Mouse (Mus musculus): ENCODE results near the gene Cnp. TPM values are rescaled to one million over a fixed set of nuclear protein-coding genes. Genes with fewer than 3 reads are reported as not detected.

Gene Cnp
- polyA plus RNA-seq, 1 experiment, result 10.2 TPM

DNA sequence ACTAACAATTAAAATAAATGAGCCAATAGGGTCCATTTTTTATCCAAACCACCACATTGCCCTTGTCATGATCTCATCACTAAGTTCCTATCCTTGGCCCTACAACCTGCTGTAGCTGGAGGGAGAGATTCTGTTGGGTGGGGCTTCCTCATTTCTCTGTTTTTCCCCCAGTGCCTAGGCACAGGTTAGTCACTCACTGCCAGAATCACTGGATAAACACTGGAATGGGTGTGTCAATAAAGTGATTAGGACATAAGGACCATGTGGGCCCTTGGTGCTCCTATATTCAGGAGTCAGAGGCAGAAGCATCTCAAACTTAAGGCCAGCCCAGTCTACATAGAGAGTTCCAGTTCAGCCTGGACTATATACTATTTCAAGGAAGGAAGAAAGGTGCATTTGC is 38.2 kb upstream of the Cnp start:
- no peak overlapping the region for H3K4me3 ChIP-seq (ENCODE audit: insufficient read depth, poor library complexity, severe bottlenecking)
- no peaks in the 10 kb centered on the region for H3K79me2 ChIP-seq (ENCODE audit: control insufficient read depth, insufficient read depth)
- TF ChIP-seq MYOD1 (IDR thresholded peaks at IDR 0.05; ENCODE audit: control insufficient read depth, insufficient read length, low read depth) (no peak), USF1 (IDR thresholded peaks at IDR 0.05; ENCODE audit: low read depth) (no peak), CTCF (IDR thresholded peaks at IDR 0.05; ENCODE audit: control insufficient read depth, insufficient read depth, insufficient read length) (no peak), MYOG (IDR thresholded peaks at IDR 0.05; ENCODE audit: control insufficient read depth, extremely low read depth, insufficient read length) (no peak), FOSL1 (IDR thresholded peaks at IDR 0.05; ENCODE audit: insufficient read depth, low read length, poor library complexity, severe bottlenecking) (no peak), CEBPB (IDR thresholded peaks at IDR 0.05; ENCODE audit: low read depth) (no peak), MAX (IDR thresholded peaks at IDR 0.05) (no peak)
- H3K36me3 ChIP-seq (ENCODE audit: control insufficient read depth, insufficient read depth), result no peaks in the 10 kb centered on the region
- no peak overlapping the region for H3ac ChIP-seq (ENCODE audit: control insufficient read depth, insufficient read length, low read depth)
- H3K79me3 ChIP-seq (ENCODE audit: low read depth), result no peaks in the 10 kb centered on the region
- no peaks in the 10 kb centered on the region for H3K27me3 ChIP-seq (ENCODE audit: control insufficient read depth, insufficient read depth, insufficient read length)

GRCm38 (mm10) chr11:100540966-100541365 is 33.7 kb upstream of the Cnp start:
- H3K79me3 ChIP-seq (ENCODE audit: low read depth), result no peaks in the 10 kb centered on the region
- TF ChIP-seq MYOD1 (IDR thresholded peaks at IDR 0.05; ENCODE audit: control insufficient read depth, insufficient read length, low read depth) (no peak), CEBPB (IDR thresholded peaks at IDR 0.05; ENCODE audit: low read depth) (no peak), MYOG (IDR thresholded peaks at IDR 0.05; ENCODE audit: control insufficient read depth, extremely low read depth, insufficient read length) (no peak), MAX (IDR thresholded peaks at IDR 0.05) (no peak), CTCF (IDR thresholded peaks at IDR 0.05; ENCODE audit: control insufficient read depth, insufficient read depth, insufficient read length) (no peak), USF1 (IDR thresholded peaks at IDR 0.05; ENCODE audit: low read depth) (no peak), FOSL1 (IDR thresholded peaks at IDR 0.05; ENCODE audit: insufficient read depth, low read length, poor library complexity, severe bottlenecking) (no peak)
- H3K27me3 ChIP-seq (ENCODE audit: control insufficient read depth, insufficient read depth, insufficient read length), result no peaks in the 10 kb centered on the region
- no peak overlapping the region for H3ac ChIP-seq (ENCODE audit: control insufficient read depth, insufficient read length, low read depth)
- H3K79me2 ChIP-seq (ENCODE audit: control insufficient read depth, insufficient read depth), result no peaks in the 10 kb centered on the region
- H3K4me3 ChIP-seq (ENCODE audit: insufficient read depth, poor library complexity, severe bottlenecking), result no peak overlapping the region
- H3K36me3 ChIP-seq (ENCODE audit: control insufficient read depth, insufficient read depth), result no peaks in the 10 kb centered on the region

GRCm38 (mm10) chr11:100541577-100541976 is 33.1 kb upstream of the Cnp start:
- Histone ChIP-seq H3K4me3 (ENCODE audit: insufficient read depth, poor library complexity, severe bottlenecking) (no peak overlapping the region), H3ac (ENCODE audit: control insufficient read depth, insufficient read length, low read depth) (no peak overlapping the region), H3K79me2 (ENCODE audit: control insufficient read depth, insufficient read depth) (no peaks in the 10 kb centered on the region), H3K36me3 (ENCODE audit: control insufficient read depth, insufficient read depth) (no peaks in the 10 kb centered on the region), H3K79me3 (ENCODE audit: low read depth) (no peaks in the 10 kb centered on the region), H3K27me3 (ENCODE audit: control insufficient read depth, insufficient read depth, insufficient read length) (no peaks in the 10 kb centered on the region)
- TF ChIP-seq MYOD1 (IDR thresholded peaks at IDR 0.05; ENCODE audit: control insufficient read depth, insufficient read length, low read depth) (no peak), MAX (IDR thresholded peaks at IDR 0.05) (no peak), MYOG (IDR thresholded peaks at IDR 0.05; ENCODE audit: control insufficient read depth, extremely low read depth, insufficient read length) (no peak), CEBPB (IDR thresholded peaks at IDR 0.05; ENCODE audit: low read depth) (no peak), FOSL1 (IDR thresholded peaks at IDR 0.05; ENCODE audit: insufficient read depth, low read length, poor library complexity, severe bottlenecking) (no peak), USF1 (IDR thresholded peaks at IDR 0.05; ENCODE audit: low read depth) (no peak), CTCF (IDR thresholded peaks at IDR 0.05; ENCODE audit: control insufficient read depth, insufficient read depth, insufficient read length) (no peak)

DNA sequence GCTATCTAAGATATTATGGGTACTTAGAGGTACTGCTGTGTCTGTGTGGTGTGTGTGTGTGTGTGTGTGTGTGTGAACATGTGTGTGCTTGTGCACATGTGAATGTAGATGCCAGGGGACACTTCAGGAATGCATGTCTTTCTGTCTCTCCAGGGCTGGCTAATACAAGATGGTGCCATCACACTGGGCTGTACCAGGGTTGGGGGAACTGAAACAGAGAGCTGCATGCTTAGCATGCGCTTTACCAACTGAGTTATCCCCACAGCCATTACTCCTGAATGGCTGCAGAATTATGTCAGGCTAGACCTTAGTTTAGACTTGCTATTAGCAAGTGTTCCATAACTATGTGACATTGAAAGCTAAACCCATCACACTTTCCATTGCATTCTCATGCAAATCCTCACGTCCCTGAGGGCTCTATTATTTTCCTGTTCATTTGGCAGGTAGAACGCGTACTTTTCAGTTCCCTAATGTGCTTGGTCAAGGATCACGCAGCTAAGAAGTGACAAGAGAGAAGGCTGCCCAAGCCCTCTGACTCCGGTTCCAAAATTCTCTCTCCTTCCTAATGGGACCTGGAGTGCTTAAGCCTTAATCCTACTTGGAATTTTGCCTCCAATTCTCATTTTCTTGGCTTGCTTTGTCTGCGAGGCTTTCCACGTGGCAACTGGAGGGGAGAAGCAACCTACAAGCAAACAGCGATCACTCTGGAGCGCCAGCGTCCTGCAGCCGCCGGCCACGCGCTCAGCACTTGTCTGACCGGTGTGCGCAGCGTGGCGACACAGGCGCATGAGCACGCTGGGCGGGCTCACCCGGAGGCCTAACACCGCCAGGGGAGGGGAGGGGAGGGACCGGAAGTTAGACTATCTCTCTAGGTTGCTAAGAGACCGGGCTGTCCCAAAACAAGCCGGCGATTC is 29.6 kb upstream of the Cnp start, which contains the start of gene Ttc25:
TSS of gene Ttc25 (plus strand) at position 776 of the 914 bp plus-strand sequence.
- no peaks in the 10 kb centered on the region for H3K79me2 ChIP-seq (ENCODE audit: control insufficient read depth, insufficient read depth)
- TF ChIP-seq USF1 (IDR thresholded peaks at IDR 0.05; ENCODE audit: low read depth) (no peak), MAX (IDR thresholded peaks at IDR 0.05) (peak; percentile 99), CTCF (IDR thresholded peaks at IDR 0.05; ENCODE audit: control insufficient read depth, insufficient read depth, insufficient read length) (no peak)
- no peaks in the 10 kb centered on the region for H3K36me3 ChIP-seq (ENCODE audit: control insufficient read depth, insufficient read depth)
- H3K79me3 ChIP-seq (ENCODE audit: low read depth), result no peaks in the 10 kb centered on the region
- peak within 1 kb of the TSS; percentile 28 for H3K4me3 ChIP-seq (ENCODE audit: insufficient read depth, poor library complexity, severe bottlenecking)
- H3K27me3 ChIP-seq (ENCODE audit: control insufficient read depth, insufficient read depth, insufficient read length), result peaks cover 31% of the 10 kb centered on the region
- H3ac ChIP-seq (ENCODE audit: control insufficient read depth, insufficient read length, low read depth), result peak within 1 kb of the TSS; percentile 34

DNA sequence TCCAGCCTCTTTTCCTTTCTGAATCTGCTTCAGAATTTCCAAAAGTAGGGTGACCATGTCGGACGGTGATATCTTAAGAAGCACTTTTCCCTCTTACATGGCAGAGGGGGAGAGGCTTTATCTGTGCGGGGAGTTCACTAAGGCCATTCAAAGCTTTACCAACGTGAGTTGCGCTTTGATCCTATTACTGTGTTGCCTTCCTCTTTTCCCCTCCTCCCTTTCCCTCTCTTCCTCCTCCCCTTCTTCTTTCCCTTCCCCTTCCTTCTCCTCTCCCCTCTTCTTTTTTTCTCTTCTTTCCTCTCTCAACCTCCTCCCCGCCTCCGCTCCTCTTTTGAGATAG is 29.0 kb upstream of the Cnp start:
- H3K79me3 ChIP-seq (ENCODE audit: low read depth), result no peaks in the 10 kb centered on the region

GRCm38 (mm10) chr11:100546955-100547354 is 27.7 kb upstream of the Cnp start:
- Histone ChIP-seq H3K4me3 (ENCODE audit: insufficient read depth, poor library complexity, severe bottlenecking) (no peak overlapping the region), H3ac (ENCODE audit: control insufficient read depth, insufficient read length, low read depth) (no peak overlapping the region), H3K36me3 (ENCODE audit: control insufficient read depth, insufficient read depth) (no peaks in the 10 kb centered on the region), H3K27me3 (ENCODE audit: control insufficient read depth, insufficient read depth, insufficient read length) (peaks cover 40% of the 10 kb centered on the region), H3K79me2 (ENCODE audit: control insufficient read depth, insufficient read depth) (no peaks in the 10 kb centered on the region), H3K79me3 (ENCODE audit: low read depth) (no peaks in the 10 kb centered on the region)
- TF ChIP-seq MYOG (IDR thresholded peaks at IDR 0.05; ENCODE audit: control insufficient read depth, extremely low read depth, insufficient read length) (no peak), MAX (IDR thresholded peaks at IDR 0.05) (no peak), CTCF (IDR thresholded peaks at IDR 0.05; ENCODE audit: control insufficient read depth, insufficient read depth, insufficient read length) (no peak), USF1 (IDR thresholded peaks at IDR 0.05; ENCODE audit: low read depth) (no peak), FOSL1 (IDR thresholded peaks at IDR 0.05; ENCODE audit: insufficient read depth, low read length, poor library complexity, severe bottlenecking) (no peak), CEBPB (IDR thresholded peaks at IDR 0.05; ENCODE audit: low read depth) (no peak), MYOD1 (IDR thresholded peaks at IDR 0.05; ENCODE audit: control insufficient read depth, insufficient read length, low read depth) (no peak)

More for the DNA sequence above, 29.0 kb upstream of the Cnp start:
- TF ChIP-seq FOSL1 (IDR thresholded peaks at IDR 0.05; ENCODE audit: insufficient read depth, low read length, poor library complexity, severe bottlenecking), result no peak
- Histone ChIP-seq H3K36me3 (ENCODE audit: control insufficient read depth, insufficient read depth) (no peaks in the 10 kb centered on the region), H3K79me2 (ENCODE audit: control insufficient read depth, insufficient read depth) (no peaks in the 10 kb centered on the region), H3K27me3 (ENCODE audit: control insufficient read depth, insufficient read depth, insufficient read length) (peaks cover 37% of the 10 kb centered on the region), H3K4me3 (ENCODE audit: insufficient read depth, poor library complexity, severe bottlenecking) (peak overlapping the region; percentile 28), H3ac (ENCODE audit: control insufficient read depth, insufficient read length, low read depth) (no peak overlapping the region)
